Mouse (Mus musculus) testis, adult 2 months (tissue): ENCODE results near the gene Gm49673.
"Not testable (repeated sequence)": the region's sequence is repeated elsewhere in the genome, so short reads cannot be mapped to it uniquely, and the experiment has no call there.

ENCODE experiments used
- CTCF ChIP-seq: fragments of 200-500 bp; IDR thresholded peaks from 2 replicates; pipeline ENCODE4 v1.5.1; 2012; ENCODE audit warnings: low read depth, mild to moderate bottlenecking, inconsistent platforms, low read length, moderate library complexity; ENCODE audit not compliant: control insufficient read depth, insufficient read depth, insufficient replicate concordance
- POLR2A ChIP-seq: fragments of 200-500 bp; IDR thresholded peaks from 2 replicates; pipeline ENCODE4 v1.6.1; 2012; ENCODE audit warnings: low read depth, mild to moderate bottlenecking, inconsistent platforms, low read length, moderate library complexity; ENCODE audit not compliant: control insufficient read depth

DNA sequence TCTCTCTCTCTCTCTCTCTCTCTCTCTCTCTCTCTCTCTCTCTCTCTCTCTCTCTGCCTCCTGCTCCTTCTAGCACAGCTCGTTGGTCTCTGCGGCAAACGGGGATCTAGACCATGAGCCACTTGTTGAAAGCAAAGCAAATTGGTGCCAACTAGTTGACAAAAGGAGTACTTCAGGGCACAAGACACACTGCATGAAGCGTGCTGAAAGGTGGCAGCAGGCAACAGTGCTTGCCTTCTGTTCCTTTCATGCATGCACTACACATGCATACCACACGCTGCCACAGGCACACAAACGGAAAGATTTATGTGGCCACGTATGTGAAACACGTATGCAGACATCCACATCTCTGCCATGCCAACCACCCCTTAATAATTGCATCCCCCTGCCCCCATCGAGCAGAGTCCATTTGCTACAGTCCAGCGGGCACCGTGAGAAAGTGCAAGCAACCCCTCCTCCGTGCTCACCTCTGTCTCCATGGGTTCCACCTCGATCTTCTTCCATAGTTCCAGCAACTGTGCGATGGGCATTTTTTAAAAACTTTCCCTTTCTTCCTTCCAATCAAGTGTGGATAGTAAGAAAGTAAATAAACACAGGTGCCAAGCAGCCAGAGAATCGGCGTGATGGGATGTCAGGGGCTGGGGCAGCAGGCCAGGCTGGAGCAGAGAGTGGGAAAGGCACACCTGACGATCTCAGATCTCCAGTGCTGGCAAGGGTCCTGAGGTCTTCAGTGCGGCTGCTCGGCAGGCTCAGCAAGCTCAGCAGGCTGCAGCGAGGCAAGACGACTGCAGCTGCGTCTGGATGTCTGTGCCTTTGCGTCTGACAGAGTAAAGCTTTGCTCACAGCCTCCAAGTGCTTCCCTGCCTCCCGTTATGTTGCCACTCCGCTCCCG is 46.9 kb downstream of the Gm49673 start:
- TF ChIP-seq CTCF, POLR2A: not testable (repeated sequence)
